Mouse (Mus musculus) liver, embryonic 11.5 days (tissue): ENCODE data around the gene Fstl4. TPM values are rescaled to one million over a fixed set of nuclear protein-coding genes. Genes with fewer than 3 reads are reported as not detected.

Experiments used
- ATAC-seq: fragments of 200-750 bp; cut with Nextera tagmentation; replicated peaks from 2 replicates; pipeline ENCODE4 v1.8.0; 2017; ENCODE audit warnings: moderate number of reproducible peaks, mild to moderate bottlenecking, moderate TSS enrichment, moderate library complexity; ENCODE audit not compliant: low FRiP score
- DNase-seq: peaks from one replicate; pipeline ENCODE4 v3.0.0-alpha.2; 2017; ENCODE audit warnings: low spot score
- H3K27ac ChIP-seq: fragments of 300-500 bp; sonication (generic); 2 replicates; pipeline ENCODE4 v1.5.1; 2014; ENCODE audit warnings: mild to moderate bottlenecking, low read depth, low read length, control low read depth
- H3K27me3 ChIP-seq: fragments of 300-500 bp; sonication (generic); replicated peaks from 2 replicates; pipeline ENCODE4 v1.6.1; 2014; ENCODE audit warnings: low read length, mixed read lengths; ENCODE audit not compliant: control insufficient read depth, insufficient read depth
- H3K36me3 ChIP-seq: fragments of 300-500 bp; sonication (generic); 2 replicates; pipeline ENCODE4 v1.6.1; 2014; ENCODE audit warnings: mild to moderate bottlenecking, low read length, moderate library complexity, mixed read lengths; ENCODE audit not compliant: control insufficient read depth, insufficient read depth
- H3K4me1 ChIP-seq: fragments of 300-500 bp; sonication (generic); replicated peaks from 2 replicates; pipeline ENCODE4 v1.6.1; 2014; ENCODE audit warnings: low read length, mixed read lengths; ENCODE audit not compliant: control insufficient read depth, insufficient read depth
- H3K4me2 ChIP-seq: fragments of 300-500 bp; sonication (generic); 2 replicates; pipeline ENCODE4 v1.6.1; 2014; ENCODE audit warnings: mild to moderate bottlenecking, control low read depth, moderate library complexity
- H3K4me3 ChIP-seq: fragments of 300-500 bp; sonication (generic); 2 replicates; pipeline ENCODE4 v1.5.1; 2014; ENCODE audit warnings: low read depth, low read length, control low read depth
- H3K9ac ChIP-seq: fragments of 300-500 bp; sonication (generic); 2 replicates; pipeline ENCODE4 v1.6.1; 2014; ENCODE audit warnings: low read depth, low read length, control low read depth
- H3K9me3 ChIP-seq: fragments of 300-500 bp; sonication (generic); 2 replicates; pipeline ENCODE4 v1.6.1; 2016; ENCODE audit warnings: low read length, inconsistent platforms, mixed read lengths; ENCODE audit not compliant: control insufficient read depth
- WGBS: fragments of 180-500 bp; shearing (Covaris S2); extraction: QIAGEN DNeasy Blood & Tissue Kit; methylation state at CpG from one replicate; pipeline ENCODE4 v1.1.7; 2014; 5-methylcytosine and 5-hydroxymethylcytosine counted together
- polyA plus RNA-seq: library from polyadenylated mRNA; unstranded; fragments of >200 nt; fragmentation: Nextera tagmentation; extraction: Ambion mirVana; gene quantifications from 2 replicates; pipeline ENCODE4 v1.2.1, GENCODE M21; 2014

Fstl4 gene
- polyA plus RNA-seq, result 0.49 and 0.73 TPM in 2 replicates

DNA sequence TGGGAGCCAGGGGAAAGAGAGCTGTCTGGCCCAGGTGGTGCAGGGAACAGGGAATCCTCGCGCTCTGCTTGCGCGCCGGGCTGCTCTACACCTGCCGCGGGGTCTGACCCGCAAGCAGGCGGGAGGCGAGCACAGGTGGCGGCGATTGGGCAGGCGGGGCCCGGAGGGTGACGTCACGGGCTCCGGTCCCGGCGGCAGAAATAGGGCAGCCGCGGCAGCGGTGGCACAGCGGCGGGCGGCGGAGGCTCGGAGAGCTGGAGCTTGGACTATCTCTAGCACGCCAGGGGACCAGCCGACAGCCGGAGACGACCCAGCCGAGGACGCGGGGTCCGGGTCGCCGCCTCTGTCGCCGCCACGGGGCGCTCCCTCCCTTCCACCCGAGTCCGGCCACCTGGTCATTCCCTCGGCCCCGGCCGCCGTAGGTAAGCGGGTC, at the start of gene Fstl4:
Fstl4 (plus strand) TSS at position 174 of the 433 bp plus-strand sequence.
- WGBS, result 1% methylated on average over 39 of the region's 48 CpGs
- Histone ChIP-seq H3K4me2 (peak within 1 kb of the TSS; percentile 77), H3K36me3 (no peaks in the 10 kb centered on the region), H3K27me3 (peaks cover 47% of the 10 kb centered on the region), H3K9ac (no peak within 1 kb of the TSS), H3K4me1 (0 out of 2 replicates have a peak, but pooled peaks cover 4% of the 10 kb centered on the region), H3K4me3 (peak within 1 kb of the TSS; percentile 54), H3K9me3 (no peaks in the 10 kb centered on the region), H3K27ac (no peak within 1 kb of the TSS)
- ATAC-seq (no peak), DNase-seq (no peak)

DNA sequence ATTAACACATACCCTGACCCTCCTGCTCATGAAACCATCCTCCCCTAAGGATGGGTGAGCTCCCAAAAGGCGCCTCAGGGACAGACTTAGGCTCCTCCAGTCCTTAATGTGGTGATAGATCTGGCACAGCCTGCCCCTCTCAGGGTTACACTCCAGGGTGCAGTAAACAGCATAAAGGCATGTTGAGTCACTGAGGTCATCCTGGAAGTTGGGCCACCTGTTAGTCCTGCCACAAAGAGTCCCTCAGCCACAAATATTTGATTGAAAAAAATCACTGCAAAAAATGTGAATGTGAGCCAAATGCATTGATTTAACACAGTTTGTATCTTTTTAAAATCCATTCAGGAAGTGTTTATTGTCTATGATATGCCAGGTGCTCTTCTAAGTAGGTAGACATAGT, 45.9 kb upstream of the Fstl4 start:
- 85% methylated on average over 1 of the region's 1 CpGs for WGBS
- no peak for ATAC-seq

DNA sequence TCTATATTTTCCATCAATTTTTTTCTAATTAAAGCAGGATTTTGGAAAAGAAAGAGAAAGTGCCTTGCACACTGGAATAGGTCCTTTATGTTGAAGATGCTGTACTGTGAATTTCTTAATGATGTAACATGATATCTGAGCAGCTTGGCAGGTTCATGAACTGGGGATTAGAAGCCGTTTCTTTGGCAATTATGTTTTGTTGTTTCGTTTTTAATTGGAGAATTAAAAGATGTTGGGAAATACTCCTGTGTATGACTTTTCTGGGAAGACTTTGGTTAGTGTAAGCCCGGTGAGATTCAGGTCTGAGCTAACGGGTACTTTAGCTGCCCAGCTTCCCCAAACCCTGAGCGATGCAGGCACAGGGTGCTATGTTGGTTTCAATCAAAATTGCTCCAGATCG, 43.3 kb upstream of the Fstl4 start:
- H3K9me3 ChIP-seq, result no peaks in the 10 kb centered on the region
- 75% methylated on average over 6 of the region's 6 CpGs for WGBS
- no peak overlapping the region for H3K27ac ChIP-seq

More for the DNA sequence above, 45.9 kb upstream of the Fstl4 start:
- Histone ChIP-seq H3K27ac (no peak overlapping the region), H3K4me3 (no peak overlapping the region), H3K4me2 (no peak overlapping the region), H3K36me3 (no peaks in the 10 kb centered on the region), H3K4me1 (no peaks in the 10 kb centered on the region), H3K9me3 (no peaks in the 10 kb centered on the region), H3K9ac (no peak overlapping the region), H3K27me3 (no peaks in the 10 kb centered on the region)
- DNase-seq, result no peak

DNA sequence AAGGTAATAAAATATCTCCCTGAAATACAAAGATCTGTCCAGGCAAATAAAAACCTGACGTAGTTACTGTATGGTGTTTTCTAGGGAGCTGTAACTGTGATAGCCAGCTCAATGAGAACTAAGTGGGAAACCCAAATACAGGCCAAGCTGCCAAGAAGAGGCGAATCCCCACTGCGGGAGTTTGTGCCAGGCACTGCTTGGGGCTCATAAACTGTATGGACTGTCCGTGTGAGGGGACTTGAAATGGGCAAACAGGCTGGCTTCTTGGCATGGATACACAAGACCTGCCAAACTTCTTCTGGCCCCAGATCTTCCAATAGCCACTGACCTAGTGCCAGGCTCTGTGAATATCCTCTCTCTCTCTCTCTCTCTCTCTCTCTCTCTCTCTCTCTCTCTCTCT, 41.7 kb upstream of the Fstl4 start:
- H3K4me1 ChIP-seq, result no peaks in the 10 kb centered on the region
- no peak for DNase-seq
- no peak overlapping the region for H3K9ac ChIP-seq
- 86% methylated on average over 4 of the region's 4 CpGs for WGBS
- ATAC-seq, result no peak
- H3K4me2 ChIP-seq, result no peak overlapping the region
- H3K27me3 ChIP-seq, result no peaks in the 10 kb centered on the region
- no peak overlapping the region for H3K4me3 ChIP-seq
- H3K27ac ChIP-seq, result no peak overlapping the region
- no peaks in the 10 kb centered on the region for H3K36me3 ChIP-seq
- H3K9me3 ChIP-seq, result no peaks in the 10 kb centered on the region

More for the DNA sequence above, 43.3 kb upstream of the Fstl4 start:
- Histone ChIP-seq H3K4me2 (no peak overlapping the region), H3K27me3 (no peaks in the 10 kb centered on the region), H3K36me3 (no peaks in the 10 kb centered on the region), H3K9ac (no peak overlapping the region), H3K4me1 (no peaks in the 10 kb centered on the region), H3K4me3 (no peak overlapping the region)
- ATAC-seq, result no peak
- DNase-seq, result no peak

DNA sequence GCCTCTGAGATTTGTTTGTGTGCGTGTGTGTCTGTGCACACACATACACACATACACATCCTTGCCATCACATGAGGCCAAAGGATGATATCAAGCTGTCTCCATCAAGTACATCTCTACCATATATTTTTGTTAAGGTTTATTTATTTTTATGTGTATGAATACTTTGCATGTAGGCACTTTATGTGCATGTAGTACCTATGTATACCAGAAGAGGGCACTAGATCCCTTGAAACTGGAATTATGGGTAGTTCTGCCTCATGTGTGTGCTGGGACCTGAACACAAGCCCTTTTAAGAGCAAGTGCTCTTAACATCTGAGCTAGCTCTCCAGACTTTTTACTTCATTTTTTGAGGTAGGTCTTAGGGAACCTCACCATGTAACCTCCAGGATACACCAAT, 38.4 kb upstream of the Fstl4 start:
- no peak overlapping the region for H3K4me2 ChIP-seq
- no peaks in the 10 kb centered on the region for H3K9me3 ChIP-seq
- H3K9ac ChIP-seq, result no peak overlapping the region
- no peaks in the 10 kb centered on the region for H3K4me1 ChIP-seq
- no peaks in the 10 kb centered on the region for H3K36me3 ChIP-seq
- ATAC-seq (no peak), DNase-seq (no peak)
- no peak overlapping the region for H3K4me3 ChIP-seq
- WGBS, result 90% methylated on average over 1 of the region's 1 CpGs
- no peak overlapping the region for H3K27ac ChIP-seq
- no peaks in the 10 kb centered on the region for H3K27me3 ChIP-seq

DNA sequence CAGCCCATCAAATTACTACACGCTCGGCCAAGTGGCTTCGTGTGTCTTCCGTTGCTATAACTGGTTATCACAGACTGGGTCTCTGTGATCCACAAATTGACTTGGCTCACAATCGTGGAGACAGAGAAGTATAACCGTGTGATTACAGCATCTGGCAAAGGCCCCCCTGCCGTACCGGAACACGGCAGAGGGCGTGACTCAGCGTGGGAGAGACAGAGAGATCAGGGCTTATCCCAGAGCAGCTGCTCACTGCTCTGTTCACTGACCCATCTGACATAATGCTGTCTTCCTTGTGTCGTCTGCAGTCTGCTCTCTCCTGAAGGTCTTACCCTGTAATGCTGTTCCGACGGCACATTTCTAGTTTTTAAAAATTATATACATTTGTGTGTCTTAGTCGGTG, 36.0 kb upstream of the Fstl4 start:
- no peaks in the 10 kb centered on the region for H3K36me3 ChIP-seq
- no peak overlapping the region for H3K4me2 ChIP-seq
- no peak overlapping the region for H3K4me3 ChIP-seq
- H3K4me1 ChIP-seq, result no peaks in the 10 kb centered on the region
- H3K27me3 ChIP-seq, result no peaks in the 10 kb centered on the region
- H3K9ac ChIP-seq, result no peak overlapping the region
- ATAC-seq, result no peak
- WGBS, result 77% methylated on average over 15 of the region's 15 CpGs
- no peaks in the 10 kb centered on the region for H3K9me3 ChIP-seq
- no peak overlapping the region for H3K27ac ChIP-seq
- no peak for DNase-seq

DNA sequence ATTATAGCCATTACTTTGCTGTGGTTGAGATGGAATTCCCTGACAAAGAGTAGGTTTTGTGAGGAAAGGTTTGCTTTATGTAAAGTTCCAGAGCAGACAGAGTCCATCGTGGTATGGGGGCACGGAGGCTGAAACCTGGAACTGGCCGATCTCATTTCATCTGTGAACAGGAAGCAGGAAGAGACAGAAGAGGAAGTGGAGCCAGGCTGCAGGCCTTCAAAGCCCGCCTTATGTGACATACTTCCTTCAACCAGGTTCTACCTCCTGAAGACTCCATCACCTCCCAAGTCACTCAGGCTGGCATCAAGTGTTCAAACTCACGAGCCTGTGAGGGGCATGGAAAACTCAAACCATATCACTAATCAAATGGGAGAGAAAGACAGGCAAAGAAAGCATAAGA, 34.5 kb upstream of the Fstl4 start:
- Histone ChIP-seq H3K27ac (no peak overlapping the region), H3K27me3 (no peaks in the 10 kb centered on the region), H3K9me3 (no peaks in the 10 kb centered on the region), H3K4me2 (no peak overlapping the region), H3K4me1 (no peaks in the 10 kb centered on the region), H3K36me3 (no peaks in the 10 kb centered on the region), H3K4me3 (no peak overlapping the region), H3K9ac (no peak overlapping the region)
- 77% methylated on average over 5 of the region's 5 CpGs for WGBS
- ATAC-seq (no peak), DNase-seq (no peak)

DNA sequence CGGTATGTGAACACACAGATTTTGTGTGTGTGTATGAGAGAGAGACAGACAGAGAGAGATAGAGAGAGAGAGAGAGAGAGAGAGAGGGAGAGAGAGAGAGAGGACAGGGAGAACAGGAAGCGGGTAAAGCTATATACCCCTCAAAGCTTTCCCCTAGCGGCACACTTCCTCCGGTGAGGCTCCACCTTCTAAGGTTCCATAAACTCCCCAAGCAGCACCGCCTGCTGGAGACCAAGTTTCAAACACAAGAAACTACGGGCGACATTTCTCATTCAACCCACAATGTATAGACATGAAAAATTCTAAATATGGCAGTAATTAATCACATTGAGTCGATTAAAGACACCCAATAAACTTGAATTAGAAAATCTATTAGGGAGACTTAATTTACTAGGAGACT, 32.5 kb upstream of the Fstl4 start:
- Histone ChIP-seq H3K4me1 (no peaks in the 10 kb centered on the region), H3K4me2 (no peak overlapping the region), H3K27me3 (no peaks in the 10 kb centered on the region), H3K27ac (no peak overlapping the region), H3K9ac (no peak overlapping the region), H3K9me3 (no peaks in the 10 kb centered on the region), H3K36me3 (no peaks in the 10 kb centered on the region), H3K4me3 (no peak overlapping the region)
- DNase-seq, result no peak
- WGBS, result 48% methylated on average over 8 of the region's 8 CpGs
- no peak for ATAC-seq

DNA sequence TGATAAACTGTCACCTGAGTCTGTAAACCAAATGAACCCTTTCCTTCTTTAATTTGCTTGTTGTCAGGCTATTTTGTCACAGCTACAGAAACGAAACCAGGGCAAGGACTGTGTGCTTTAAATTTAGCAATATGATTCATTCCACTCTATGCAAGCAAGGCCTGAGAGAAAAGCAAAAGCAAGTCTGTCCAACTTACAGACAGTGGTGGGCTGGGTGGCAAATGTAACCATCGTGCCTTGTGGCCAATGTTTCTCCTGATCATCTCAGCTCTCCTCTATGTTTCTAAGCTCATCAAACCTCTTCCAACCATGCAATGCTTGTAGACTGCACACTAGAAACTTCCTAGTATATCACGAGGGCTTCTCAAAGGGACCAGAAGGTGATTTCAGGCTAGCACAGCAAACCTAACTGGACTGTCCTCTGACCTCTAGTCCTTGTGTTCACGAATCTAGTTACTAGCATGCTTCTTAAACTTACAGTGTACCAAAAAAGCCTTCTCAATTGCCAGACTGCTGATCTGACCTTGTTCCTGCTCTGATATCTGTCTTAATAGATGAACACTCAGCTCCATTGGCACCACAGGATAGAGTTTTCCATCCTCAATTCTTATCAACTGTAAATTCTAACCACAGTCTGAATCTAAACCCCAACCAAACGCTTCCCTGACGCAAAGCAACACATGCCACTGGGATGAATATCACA, 29.8 kb upstream of the Fstl4 start:
- DNase-seq, result no peak
- Histone ChIP-seq H3K4me1 (no peaks in the 10 kb centered on the region), H3K36me3 (no peaks in the 10 kb centered on the region), H3K27me3 (no peaks in the 10 kb centered on the region), H3K9ac (no peak overlapping the region), H3K4me2 (no peak overlapping the region), H3K9me3 (no peaks in the 10 kb centered on the region), H3K27ac (no peak overlapping the region), H3K4me3 (no peak overlapping the region)
- no peak for ATAC-seq
- 70% methylated on average over 6 of the region's 6 CpGs for WGBS
